Mouse (Mus musculus) lung, postnatal 10 days (tissue): ENCODE data around the gene Fam131c.
A peak's percentile ranks its signal among the peaks of the same experiment; 100 is the strongest.

Source experiments
- DNase-seq: peaks from one replicate; pipeline ENCODE4 v3.0.0; 2021

Gene Fam131c

DNA sequence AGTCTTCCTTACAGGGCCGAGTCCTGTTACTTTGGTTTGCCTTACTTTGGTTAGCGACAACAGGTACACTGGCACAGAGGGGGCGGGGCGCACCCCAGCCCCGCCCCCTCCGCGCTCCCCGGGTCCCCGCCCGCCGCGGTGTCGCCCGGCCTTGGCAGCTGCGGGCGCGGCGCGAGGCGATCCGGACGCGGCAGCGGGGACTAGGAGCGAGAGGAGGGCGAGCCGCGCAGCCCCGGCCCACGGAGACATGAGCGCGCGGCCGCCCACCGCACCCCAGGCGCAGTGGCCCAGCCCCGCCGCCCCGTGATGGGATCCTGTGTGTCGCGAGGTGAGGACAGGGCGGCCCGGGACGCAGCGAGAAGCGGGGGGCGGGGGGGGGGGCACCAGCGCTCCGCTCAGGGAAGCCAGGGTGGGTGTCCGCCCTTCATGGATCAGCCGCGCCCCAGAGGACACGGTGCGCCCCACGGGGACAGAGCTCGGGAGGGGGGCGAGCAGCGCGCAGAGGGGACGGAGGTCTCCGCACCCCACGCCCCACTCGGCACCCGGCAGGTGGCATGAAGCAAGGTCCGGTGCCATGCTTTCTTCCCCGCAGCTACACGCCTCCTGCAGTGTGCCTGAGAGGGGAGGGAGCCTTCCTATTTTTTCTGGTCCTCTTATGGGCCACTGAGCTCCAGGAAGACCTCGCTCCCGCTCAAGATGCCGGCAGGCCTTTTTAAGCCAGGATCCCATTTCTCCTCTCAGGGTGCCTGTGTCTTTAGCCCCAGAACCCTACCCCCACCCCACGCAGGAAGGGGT lies at the start of gene Fam131c:
Gene Fam131c, plus strand, starts transcription at position 224 of the 795 bp plus-strand sequence.
- DNase-seq, result peak; percentile 31

- no peak for DNase-seq
Observed at GRCm38 (mm10) chr4:141322526-141322925, 45.5 kb upstream of the Fam131c start.

- peak; percentile 54 for DNase-seq
Observed at GRCm38 (mm10) chr4:141324771-141325191, 43.2 kb upstream of the Fam131c start.

GRCm38 (mm10) chr4:141325636-141326035 lies 42.4 kb upstream of the Fam131c start:
- peak; percentile 36 for DNase-seq

GRCm38 (mm10) chr4:141327075-141327474 lies 40.9 kb upstream of the Fam131c start:
- DNase-seq, result no peak

DNA sequence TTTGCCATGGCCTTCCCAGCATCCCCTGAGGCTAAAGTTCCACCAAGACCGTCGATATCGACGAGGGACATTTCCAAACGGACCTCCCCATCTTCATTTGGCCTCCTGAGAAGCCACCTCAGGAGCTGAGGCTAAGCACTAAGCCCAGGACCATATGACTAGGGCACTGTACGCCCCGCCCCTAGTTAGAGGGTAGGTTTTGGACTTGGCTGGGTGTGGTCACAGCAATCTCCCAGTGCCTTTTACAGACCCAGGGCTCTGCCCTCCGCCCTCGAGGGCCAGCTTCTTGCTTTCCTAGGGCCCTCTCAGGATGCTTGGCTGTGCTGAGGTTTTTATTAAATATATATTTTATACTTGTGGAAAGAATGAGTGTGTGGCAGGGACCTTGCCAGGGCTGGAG lies 39.3 kb upstream of the Fam131c start:
- no peak for DNase-seq

DNA sequence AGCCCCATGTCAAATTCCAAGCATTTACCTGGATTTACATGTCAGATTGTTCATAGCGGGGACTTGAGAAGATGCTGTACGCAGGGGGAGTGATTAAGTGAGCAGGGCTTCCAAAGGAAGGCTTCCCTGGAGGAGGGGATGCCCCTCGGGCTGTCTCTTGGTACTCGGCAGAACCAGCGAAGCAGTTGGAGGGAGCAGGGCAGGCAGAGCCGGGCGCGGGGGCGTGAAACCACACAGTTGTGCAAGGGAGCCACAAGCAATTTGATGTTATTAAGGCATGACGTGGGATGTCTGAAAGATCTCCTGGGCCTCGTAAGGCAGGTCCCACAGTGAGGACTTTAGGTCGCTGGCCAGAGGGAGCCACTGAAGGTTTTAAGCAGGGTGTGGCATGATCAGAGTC lies 38.1 kb upstream of the Fam131c start:
- no peak for DNase-seq

- no peak for DNase-seq
Observed at GRCm38 (mm10) chr4:141331446-141331845, 36.6 kb upstream of the Fam131c start.

DNA sequence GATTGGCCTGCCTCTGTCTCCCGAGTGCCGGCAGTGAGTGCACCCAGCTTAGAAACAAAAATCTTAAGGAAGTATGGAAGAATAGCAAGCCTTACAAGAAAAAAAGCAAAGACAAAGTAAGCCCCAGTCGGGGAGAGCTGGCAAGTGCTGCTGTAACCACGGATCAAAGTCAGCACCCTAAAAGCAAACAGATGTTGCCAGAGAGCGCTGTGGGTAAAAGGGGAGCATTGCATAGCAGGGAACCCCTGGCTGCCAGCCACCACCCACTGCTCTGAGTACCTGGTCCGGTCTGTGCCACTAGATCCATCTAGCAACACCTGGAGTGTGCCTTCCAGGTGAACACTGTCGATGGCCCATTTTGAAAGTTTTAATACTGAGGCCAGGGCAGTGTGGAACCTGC lies 35.8 kb upstream of the Fam131c start:
- no peak for DNase-seq

GRCm38 (mm10) chr4:141334695-141335094 lies 33.3 kb upstream of the Fam131c start:
- peak; percentile 34 for DNase-seq

DNA sequence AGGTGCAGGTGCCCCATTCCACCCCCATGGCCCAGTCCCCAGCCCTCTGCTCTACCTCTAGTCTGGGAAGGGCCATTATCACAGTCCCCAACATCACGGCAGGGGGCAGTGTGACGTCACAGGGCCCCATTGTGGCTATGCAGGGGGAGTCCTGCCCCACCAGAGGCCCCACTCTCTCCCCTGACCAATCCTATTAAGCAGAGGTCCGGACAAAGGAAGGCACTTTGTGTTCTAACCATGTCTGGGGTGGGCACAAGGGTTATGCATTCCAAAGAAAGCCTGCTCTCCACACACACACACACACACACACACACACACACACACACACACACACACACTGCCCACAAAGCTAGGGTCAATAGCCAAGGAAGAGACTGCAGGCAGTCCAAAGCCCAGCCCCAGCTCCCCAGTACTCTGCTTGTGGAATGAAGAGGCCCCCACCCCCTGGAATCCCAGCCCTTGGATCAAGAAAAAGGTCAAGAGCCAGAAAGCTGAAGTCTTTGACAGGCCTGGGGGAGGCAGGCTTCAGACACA lies 32.7 kb upstream of the Fam131c start:
- peak; percentile 35 for DNase-seq

DNA sequence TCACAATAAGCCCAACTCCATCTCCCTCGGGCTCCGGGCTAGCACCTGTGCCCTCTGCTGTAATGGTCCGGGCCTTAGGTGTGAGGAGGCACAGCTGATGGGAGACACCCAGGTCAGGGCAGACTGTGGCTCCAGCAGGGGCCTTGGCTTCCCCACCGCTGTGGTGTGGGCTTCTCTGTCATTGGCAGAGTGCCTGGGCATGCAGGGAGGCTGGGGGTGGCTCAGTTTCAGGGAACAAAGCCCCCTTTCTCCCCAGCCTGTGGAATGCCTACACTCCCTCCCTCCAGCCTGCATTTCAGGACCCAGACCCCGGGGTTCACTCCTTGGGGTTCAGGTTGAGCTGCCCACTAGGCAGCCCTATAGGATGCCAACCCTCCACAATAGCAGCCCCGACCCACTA lies 31.8 kb upstream of the Fam131c start:
- DNase-seq, result no peak

DNA sequence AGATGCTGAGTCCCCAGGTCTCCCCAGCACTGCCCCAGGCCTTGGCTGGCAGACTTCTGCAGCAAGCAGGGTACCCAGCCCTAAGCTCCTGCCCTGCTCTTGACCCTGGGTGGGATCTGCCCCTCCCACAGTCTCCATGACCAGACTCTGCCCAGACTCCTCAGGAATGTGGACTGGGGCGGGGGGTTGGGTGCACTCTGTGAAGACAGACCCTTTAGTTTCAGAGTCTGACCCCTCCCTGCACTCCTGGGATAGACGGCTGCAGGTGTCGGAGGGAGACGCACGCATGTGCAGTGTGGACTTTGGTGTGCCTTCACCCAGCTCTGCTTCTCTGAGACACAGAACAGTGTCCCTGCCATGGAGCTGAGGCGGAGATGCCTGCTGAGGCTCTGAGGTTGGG lies 30.0 kb upstream of the Fam131c start:
- no peak for DNase-seq

- peak; percentile 49 for DNase-seq
Observed at GRCm38 (mm10) chr4:141338853-141339252, 29.2 kb upstream of the Fam131c start.

DNA sequence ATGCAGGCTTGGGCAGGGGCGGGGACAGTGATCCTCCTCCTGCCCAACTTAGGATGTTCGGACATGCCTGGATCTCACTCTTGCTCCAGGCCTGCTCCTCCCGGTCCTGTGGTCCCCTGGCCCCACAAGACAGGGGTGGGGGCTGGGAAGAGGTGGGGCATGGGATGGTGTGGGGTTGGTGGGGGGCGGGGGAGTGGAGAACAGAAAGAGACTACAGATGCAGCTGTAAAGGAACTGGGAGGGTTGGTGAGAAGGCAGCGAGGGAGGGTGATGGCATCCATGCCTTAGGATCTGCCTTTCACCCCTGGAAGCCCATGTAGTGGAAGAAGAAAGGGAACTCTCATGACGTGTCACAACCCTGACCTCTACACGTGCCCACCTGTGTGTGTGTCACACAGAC lies 26.5 kb upstream of the Fam131c start:
- DNase-seq, result no peak

DNA sequence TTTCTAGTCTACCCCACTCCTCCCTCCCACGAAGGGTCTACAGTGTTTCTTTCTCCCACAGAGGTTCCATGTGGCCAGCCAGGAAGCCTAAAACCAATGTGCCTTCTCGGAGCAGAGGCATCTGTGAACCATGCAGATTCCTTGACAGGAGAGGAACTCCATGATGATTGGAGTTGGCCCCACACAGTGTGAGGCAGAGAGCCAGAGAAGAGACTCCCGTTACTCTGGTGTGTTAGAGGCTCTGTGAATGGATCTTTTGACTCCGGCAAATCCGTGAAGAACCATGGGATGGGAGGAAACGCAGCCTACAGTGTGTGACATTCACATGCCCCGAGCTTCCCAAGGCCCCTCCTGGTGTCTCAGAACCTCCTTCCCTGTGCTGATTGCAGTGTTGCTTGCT lies 24.5 kb upstream of the Fam131c start:
- no peak for DNase-seq

GRCm38 (mm10) chr4:141345219-141345618 lies 22.8 kb upstream of the Fam131c start:
- no peak for DNase-seq

DNA sequence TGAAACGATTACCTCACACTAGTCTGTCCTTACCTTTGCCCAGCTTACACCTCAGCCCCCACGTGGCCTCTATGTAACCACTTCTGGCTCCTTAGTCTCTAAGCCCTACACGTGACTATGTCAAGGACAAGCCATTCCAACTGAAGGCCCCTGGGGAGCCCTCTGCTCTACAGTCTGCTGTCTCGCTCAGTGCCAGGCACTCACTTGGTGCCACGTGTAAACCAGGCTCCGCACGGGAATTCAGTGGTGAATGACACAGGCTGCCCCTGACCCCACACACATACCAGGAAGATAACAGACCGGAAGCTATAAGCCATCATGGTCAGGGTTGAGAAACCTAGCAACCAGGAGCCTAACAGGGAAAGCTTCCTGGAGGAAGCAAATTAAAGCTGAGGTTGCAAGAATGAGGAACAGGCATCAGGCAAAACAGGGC lies 20.6 kb upstream of the Fam131c start:
- peak; percentile 49 for DNase-seq

DNA sequence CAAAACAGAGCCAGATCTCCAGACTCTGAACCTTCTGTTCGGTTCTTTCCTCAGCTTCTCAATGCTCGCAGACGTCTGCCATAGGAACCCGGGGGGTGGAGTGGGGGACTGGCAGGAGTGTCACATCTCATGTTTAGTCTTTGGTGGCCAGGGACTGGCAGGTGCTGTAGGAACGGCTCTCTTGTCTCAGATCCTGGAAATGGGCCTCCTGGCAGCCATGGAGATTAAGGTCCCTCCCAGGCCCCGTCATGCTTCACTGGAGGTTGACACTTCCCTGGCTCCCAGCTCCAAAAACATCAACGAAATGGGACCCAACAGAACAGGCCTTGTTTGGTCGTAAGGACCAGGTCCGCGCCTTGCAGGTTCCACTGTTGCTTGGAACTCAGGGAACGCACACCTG lies 19.4 kb upstream of the Fam131c start:
- DNase-seq, result no peak

DNA sequence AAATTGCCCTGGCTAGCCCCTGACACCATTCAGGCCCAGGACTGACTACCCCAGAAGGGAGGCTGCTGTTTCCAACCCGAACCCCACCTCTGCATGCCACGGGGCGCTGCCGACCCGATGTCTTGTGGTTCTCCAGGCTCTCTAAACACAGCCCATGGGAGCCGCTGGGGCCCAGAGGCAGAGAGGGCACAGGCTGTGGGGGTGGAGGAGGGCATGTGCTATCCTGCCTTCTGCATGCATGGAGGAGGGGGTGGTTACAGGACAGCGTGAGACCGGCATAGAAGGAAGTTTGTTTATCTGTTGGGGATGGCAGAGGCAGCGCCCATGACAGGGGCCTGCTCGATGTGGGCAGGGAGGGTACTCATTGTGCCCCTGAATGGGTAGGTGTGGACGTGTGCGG lies 18.0 kb upstream of the Fam131c start:
- no peak for DNase-seq

GRCm38 (mm10) chr4:141351972-141352371 lies 16.0 kb upstream of the Fam131c start:
- DNase-seq, result no peak

GRCm38 (mm10) chr4:141352986-141353385 lies 15.0 kb upstream of the Fam131c start:
- DNase-seq, result no peak

DNA sequence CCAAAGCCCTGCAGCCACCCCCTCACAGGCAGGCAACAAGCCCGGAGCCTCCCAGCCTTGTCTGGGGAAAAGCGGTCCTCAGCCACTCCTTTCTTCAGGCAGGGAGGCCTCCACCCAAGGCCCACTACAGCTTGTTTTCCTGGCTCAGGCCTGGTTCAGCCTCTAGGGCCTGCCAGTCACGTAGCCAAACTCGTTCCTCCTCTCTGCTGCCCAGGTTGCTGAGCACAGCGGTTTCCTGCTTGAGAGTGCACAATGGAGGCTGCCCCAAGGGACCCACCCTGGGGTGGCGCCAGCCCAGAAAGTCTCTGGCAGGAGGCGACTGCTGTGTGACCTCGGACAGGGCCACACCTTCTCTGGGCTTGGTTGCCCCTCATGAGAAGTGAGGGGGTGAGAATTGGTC lies 14.2 kb upstream of the Fam131c start:
- peak; percentile 62 for DNase-seq

GRCm38 (mm10) chr4:141357811-141358210 lies 10.2 kb upstream of the Fam131c start:
- DNase-seq, result no peak

DNA sequence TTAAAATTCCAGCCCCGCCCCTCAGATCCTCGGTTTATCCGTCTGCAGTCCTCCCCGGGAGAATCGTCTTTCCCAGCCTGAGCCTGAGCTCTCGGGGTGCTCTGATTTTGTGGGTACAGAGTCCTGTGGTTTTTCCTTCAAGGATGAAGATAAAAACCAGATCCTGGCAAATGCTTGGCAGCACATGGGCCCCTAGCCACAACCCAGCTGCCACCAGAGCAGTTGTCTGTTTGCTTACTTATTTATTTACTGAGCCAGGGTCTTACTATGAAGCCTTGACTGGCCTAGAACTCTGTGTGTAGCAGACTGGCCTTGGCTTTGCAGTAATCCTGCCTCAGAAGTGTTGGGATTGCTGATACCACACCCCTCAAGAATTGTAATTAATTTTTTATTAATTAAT lies 8.8 kb upstream of the Fam131c start:
- no peak for DNase-seq
